Mouse (Mus musculus) hindbrain, postnatal 0 days (tissue): ENCODE measurements around the gene Hibch. TPM values are rescaled to one million over a fixed set of nuclear protein-coding genes. Genes with fewer than 3 reads are reported as not detected.
A peak's percentile ranks its signal among the peaks of the same experiment; 100 is the strongest.

Source experiments
- ATAC-seq: fragments of 200-750 bp; cut with Nextera tagmentation; 2 replicates; pipeline ENCODE4 v1.8.0; 2017; ENCODE audit warnings: mild to moderate bottlenecking, moderate TSS enrichment, moderate library complexity
- DNase-seq: peaks from one replicate; pipeline ENCODE4 v3.0.0-alpha.2; 2015; ENCODE audit warnings: low spot score
- H3K27ac ChIP-seq: fragments of 300-500 bp; sonication (generic); 2 replicates; pipeline ENCODE4 v1.5.1; 2014; ENCODE audit warnings: mild to moderate bottlenecking
- H3K27me3 ChIP-seq: fragments of 300-500 bp; sonication (generic); 2 replicates; pipeline ENCODE4 v1.6.1; 2014; ENCODE audit warnings: low read length, mixed read lengths; ENCODE audit not compliant: insufficient read depth
- H3K36me3 ChIP-seq: fragments of 300-500 bp; sonication (generic); 2 replicates; pipeline ENCODE4 v1.6.1; 2014; ENCODE audit warnings: low read length, mixed read lengths; ENCODE audit not compliant: insufficient read depth
- H3K4me1 ChIP-seq: fragments of 300-500 bp; sonication (generic); 2 replicates; pipeline ENCODE4 v1.6.1; 2014; ENCODE audit warnings: antibody characterized with exemption, low read length, mixed read lengths; ENCODE audit not compliant: insufficient read depth
- H3K4me2 ChIP-seq: fragments of 300-500 bp; sonication (generic); 2 replicates; pipeline ENCODE4 v1.6.1; 2014; ENCODE audit warnings: low read depth, mild to moderate bottlenecking, low read length, moderate library complexity, mixed read lengths
- H3K4me3 ChIP-seq: fragments of 300-500 bp; sonication (generic); 2 replicates; pipeline ENCODE4 v1.5.1; 2014; ENCODE audit warnings: low read length
- H3K9ac ChIP-seq: fragments of 300-500 bp; sonication (generic); replicated peaks from 2 replicates; pipeline ENCODE4 v1.6.1; 2014; ENCODE audit warnings: mild to moderate bottlenecking, low read length, moderate library complexity, mixed read lengths
- H3K9me3 ChIP-seq: fragments of 300-500 bp; sonication (generic); 2 replicates; pipeline ENCODE4 v1.6.1; 2016; ENCODE audit warnings: low read length, mixed read lengths
- CTCF ChIP-seq: IDR thresholded peaks from 2 replicates; pipeline ENCODE4 v1.5.1; 2016; ENCODE audit warnings: antibody characterized with exemption, control low read depth, low read depth
- WGBS: fragments of 180-500 bp; shearing (Covaris S2); extraction: QIAGEN DNeasy Blood & Tissue Kit; methylation state at CpG from one replicate; pipeline ENCODE4 v1.1.7; 2014; 5-methylcytosine and 5-hydroxymethylcytosine counted together
- polyA plus RNA-seq: library from polyadenylated mRNA; unstranded; fragments of >200 nt; fragmentation: Nextera tagmentation; extraction: Ambion mirVana; gene quantifications from 2 replicates; pipeline ENCODE4 v1.2.1, GENCODE M21; 2015
- total RNA-seq: library from RNA; depleted of rRNA; stranded (reverse); fragments of >200 nt; gene quantifications from 2 replicates; pipeline ENCODE4 v1.2.3, GENCODE M21; 2014; rRNA removed

Hibch gene
- total and polyA plus RNA-seq, 2 experiments from 2014 or later, result 18.0 to 20.9 TPM

GRCm38 (mm10) chr1:52953548-52953947, 108.8 kb downstream of the Hibch start:
- no peaks in the 10 kb centered on the region for H3K27me3 ChIP-seq

GRCm38 (mm10) chr1:52954456-52954855, 109.7 kb downstream of the Hibch start:
- H3K4me1 ChIP-seq, result no peaks in the 10 kb centered on the region; the same call in 1 of the 2 replicates
- no peaks in the 10 kb centered on the region for H3K9me3 ChIP-seq
- no peak overlapping the region for H3K4me3 ChIP-seq
- no peak overlapping the region for H3K27ac ChIP-seq
- TF ChIP-seq CTCF, result no peak
- no peaks in the 10 kb centered on the region for H3K27me3 ChIP-seq
- WGBS, result 84% methylated on average over 2 of the region's 2 CpGs
- no peak for ATAC-seq
- no peak overlapping the region for H3K4me2 ChIP-seq
- no peaks in the 10 kb centered on the region for H3K36me3 ChIP-seq
- DNase-seq, result no peak
- no peak overlapping the region for H3K9ac ChIP-seq

More at GRCm38 (mm10) chr1:52953548-52953947, 108.8 kb downstream of the Hibch start:
- no peak for TF ChIP-seq CTCF
- Histone ChIP-seq H3K9me3 (no peaks in the 10 kb centered on the region), H3K9ac (peak overlapping the region; percentile 69; the same call in 1 of the 2 replicates), H3K4me2 (peak overlapping the region; percentile 98), H3K27ac (no peak overlapping the region), H3K36me3 (no peaks in the 10 kb centered on the region), H3K4me3 (peak overlapping the region; percentile 72), H3K4me1 (no peaks in the 10 kb centered on the region; the same call in 1 of the 2 replicates)
- ATAC-seq (no peak), DNase-seq (no peak)
- WGBS, result 8% methylated on average over 4 of the region's 4 CpGs

DNA sequence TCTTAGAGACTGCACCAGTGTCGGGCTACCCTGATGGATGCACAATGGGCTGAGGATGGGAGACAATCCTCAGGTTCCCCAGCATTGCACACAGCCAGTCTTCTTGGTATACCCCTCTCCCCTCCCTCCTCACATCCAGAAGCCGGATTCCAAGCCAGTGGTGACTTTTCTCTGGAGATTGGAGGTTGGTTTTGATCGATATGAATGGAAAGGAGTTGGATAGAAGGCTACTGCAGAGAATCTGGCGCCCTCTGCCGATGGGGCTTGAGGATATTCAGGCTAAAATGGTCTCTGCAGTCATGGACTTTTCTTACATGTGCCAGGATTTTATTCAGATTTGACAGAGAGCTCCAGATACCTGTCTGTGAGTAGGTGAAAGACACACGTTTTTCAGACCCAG, 110.4 kb downstream of the Hibch start:
- H3K4me3 ChIP-seq, result no peak overlapping the region
- H3K36me3 ChIP-seq, result no peaks in the 10 kb centered on the region
- no peaks in the 10 kb centered on the region; the same call in 1 of the 2 replicates for H3K4me1 ChIP-seq
- DNase-seq, result peak; percentile 29
- WGBS, result 38% methylated on average over 6 of the region's 6 CpGs
- H3K9ac ChIP-seq, result no peak overlapping the region
- no peak overlapping the region for H3K4me2 ChIP-seq
- TF ChIP-seq CTCF, result peak; percentile 53
- H3K9me3 ChIP-seq, result no peaks in the 10 kb centered on the region
- ATAC-seq, result no peak
- no peaks in the 10 kb centered on the region for H3K27me3 ChIP-seq
- H3K27ac ChIP-seq, result no peak overlapping the region

DNA sequence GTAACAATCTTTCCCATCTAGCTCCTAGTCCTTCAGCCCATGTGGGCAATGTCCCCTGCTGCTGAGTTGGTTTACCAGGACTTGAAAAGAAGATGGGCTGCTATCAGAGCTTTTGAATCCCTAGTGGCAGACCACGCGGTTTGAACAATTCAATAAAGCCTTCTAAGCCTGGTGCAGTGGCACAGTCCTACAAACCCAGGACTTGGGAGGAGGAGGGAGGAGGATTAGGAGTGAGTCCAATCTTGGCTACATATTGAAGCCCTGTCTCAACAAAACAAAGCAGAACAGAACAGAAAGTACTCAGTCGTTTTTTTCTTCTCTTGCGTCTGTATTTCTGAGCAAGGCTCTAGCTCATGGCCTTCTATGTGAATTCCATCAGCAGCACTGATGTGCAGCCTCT, 112.0 kb downstream of the Hibch start:
- no peak for DNase-seq

DNA sequence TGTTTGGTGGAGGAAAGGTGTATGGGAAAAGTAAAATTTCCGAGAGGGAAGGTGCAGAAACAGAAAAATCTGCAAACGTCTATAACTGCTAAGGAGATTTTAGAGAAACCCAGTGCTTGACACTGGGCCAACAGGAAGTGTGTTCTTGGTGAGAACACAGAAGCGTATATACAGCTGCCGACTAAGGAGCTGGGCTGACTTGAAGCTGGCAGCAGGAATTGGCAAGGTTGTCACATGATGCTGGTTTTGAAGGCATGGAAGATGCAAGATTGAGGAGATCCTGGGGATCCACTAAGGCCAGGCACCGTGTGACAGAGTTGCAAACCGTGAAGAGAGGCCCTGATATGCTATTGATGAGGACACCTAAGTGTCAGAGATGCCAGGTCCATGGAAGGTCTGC, 115.5 kb downstream of the Hibch start:
- DNase-seq (no peak), ATAC-seq (no peak)
- no peak for TF ChIP-seq CTCF
- Histone ChIP-seq H3K4me2 (no peak overlapping the region), H3K36me3 (no peaks in the 10 kb centered on the region), H3K27ac (no peak overlapping the region), H3K27me3 (no peaks in the 10 kb centered on the region), H3K9ac (no peak overlapping the region), H3K4me3 (no peak overlapping the region), H3K9me3 (no peaks in the 10 kb centered on the region), H3K4me1 (no peaks in the 10 kb centered on the region)
- WGBS, result 75% methylated on average over 6 of the region's 6 CpGs

More for the DNA sequence above, 112.0 kb downstream of the Hibch start:
- Histone ChIP-seq H3K4me2 (no peak overlapping the region), H3K36me3 (no peaks in the 10 kb centered on the region), H3K27me3 (no peaks in the 10 kb centered on the region), H3K27ac (no peak overlapping the region), H3K4me1 (no peaks in the 10 kb centered on the region; the same call in 1 of the 2 replicates), H3K9me3 (no peaks in the 10 kb centered on the region), H3K4me3 (no peak overlapping the region), H3K9ac (no peak overlapping the region)
- no peak for ATAC-seq
- WGBS, result 56% methylated on average over 4 of the region's 4 CpGs
- TF ChIP-seq CTCF, result no peak

DNA sequence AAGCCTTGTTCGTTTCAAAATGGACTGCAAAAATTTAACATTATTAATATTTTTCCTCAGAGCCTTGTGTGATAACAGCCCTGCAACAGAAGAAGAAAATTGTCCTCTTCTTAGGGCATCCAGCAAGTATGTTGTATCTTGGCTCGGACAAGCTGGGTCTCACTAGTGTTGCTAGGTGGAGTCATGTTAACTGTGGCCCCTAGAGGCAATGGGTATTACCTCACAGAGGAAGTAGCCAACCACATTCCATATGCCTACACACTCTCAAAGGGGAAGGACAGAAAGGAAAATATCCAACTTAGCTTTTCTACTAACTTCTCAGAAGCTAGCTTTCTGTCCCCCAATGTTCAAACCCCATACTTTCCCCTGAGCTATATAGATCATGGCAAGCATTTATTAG, 118.4 kb downstream of the Hibch start:
- H3K4me1 ChIP-seq, result no peaks in the 10 kb centered on the region
- H3K27ac ChIP-seq, result no peak overlapping the region
- WGBS, result 80% methylated on average over 2 of the region's 2 CpGs
- no peak overlapping the region for H3K9ac ChIP-seq
- DNase-seq (no peak), ATAC-seq (no peak)
- no peak overlapping the region for H3K4me2 ChIP-seq
- H3K27me3 ChIP-seq, result no peaks in the 10 kb centered on the region
- H3K4me3 ChIP-seq, result no peak overlapping the region
- no peaks in the 10 kb centered on the region for H3K9me3 ChIP-seq
- TF ChIP-seq CTCF, result no peak
- no peaks in the 10 kb centered on the region for H3K36me3 ChIP-seq

DNA sequence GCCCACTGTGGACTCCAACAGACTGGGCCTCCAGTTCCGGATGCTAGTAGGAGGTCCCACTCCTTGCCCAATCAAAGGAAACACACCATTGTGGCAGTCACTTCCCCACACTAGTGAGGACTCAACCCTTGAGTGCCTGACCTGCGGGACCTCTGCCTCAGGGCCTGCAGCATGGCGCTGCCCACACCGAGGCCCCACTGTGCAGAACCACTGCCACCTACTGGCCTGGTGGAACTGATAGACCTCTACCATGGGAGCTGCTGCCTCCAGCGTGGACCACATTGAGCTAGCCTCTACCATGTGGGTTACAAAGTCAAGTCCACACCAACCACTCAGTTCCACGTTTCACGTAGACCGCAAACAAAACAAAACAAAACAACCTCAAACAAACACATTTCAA, 119.9 kb downstream of the Hibch start:
- TF ChIP-seq CTCF, result no peak
- ATAC-seq, result no peak

More for the DNA sequence above, 119.9 kb downstream of the Hibch start:
- H3K27ac ChIP-seq, result no peak overlapping the region
- H3K9me3 ChIP-seq, result no peaks in the 10 kb centered on the region
- DNase-seq, result no peak
- no peaks in the 10 kb centered on the region for H3K4me1 ChIP-seq
- 77% methylated on average over 8 of the region's 8 CpGs for WGBS
- H3K36me3 ChIP-seq, result no peaks in the 10 kb centered on the region
- no peak overlapping the region for H3K4me3 ChIP-seq
- no peak overlapping the region for H3K9ac ChIP-seq
- no peaks in the 10 kb centered on the region for H3K27me3 ChIP-seq
- no peak overlapping the region for H3K4me2 ChIP-seq

Other genes starting within 250 kb of the Hibch start
- 9.6 and 15.4 TPM in 2 replicates for gene Nemp2, start 214.2 kb upstream of the Hibch start, total RNA-seq
- 4.4 and 4.5 TPM in 2 replicates for gene Nemp2, start 214.2 kb upstream of the Hibch start, polyA plus RNA-seq
- 42.8 and 47.0 TPM in 2 replicates for gene Mfsd6, start 117.5 kb upstream of the Hibch start, total RNA-seq
- gene Mfsd6, start 117.5 kb upstream of the Hibch start, polyA plus RNA-seq, result 9.1 and 10.6 TPM in 2 replicates
- 26.6 and 41.7 TPM in 2 replicates for gene Inpp1, start 27.2 kb upstream of the Hibch start, total RNA-seq
- 39.2 and 44.0 TPM in 2 replicates for gene Inpp1, start 27.2 kb upstream of the Hibch start, polyA plus RNA-seq
- 2.8 and 6.4 TPM in 2 replicates for gene 1700019D03Rik, start 175.2 kb downstream of the Hibch start, total RNA-seq
- gene 1700019D03Rik, start 175.2 kb downstream of the Hibch start, polyA plus RNA-seq, result 5.5 and 7.1 TPM in 2 replicates
- 0.11 and 0.31 TPM in 2 replicates for gene Mstn, start 216.7 kb downstream of the Hibch start, total RNA-seq
- 0.32 and 0.39 TPM in 2 replicates for gene Mstn, start 216.7 kb downstream of the Hibch start, polyA plus RNA-seq